ENCODE assay signal across 9 mouse cellular contexts in genomic region chr16:37273681-37274080, GRCm38 (mm10).
"Had no signal": no experiment of that assay in that cellular context is flagged by ENCODE, and none has a peak within 500 bp of the region (broad histone marks: within the 10 kb centered on the region; RNA-seq: fewer than 3 reads in every experiment).

No protein-coding gene starts in this region.

- DNase-seq: kidney, postnatal 10 days; kidney, postnatal 4 days; liver, postnatal 0 days; lung, embryonic 14.5 days; retina, postnatal 1 day; right cerebral cortex, postnatal 25 days; spleen, adult 18-20 months; thymus, adult 18-20 months; thymus, postnatal 36 days had no signal
